Mouse (Mus musculus) spleen, postnatal 4 days (tissue): ENCODE measurements at regions not wholly inside any gene's neighbourhood (a gene's known extent, or its start where the extent isn't known, plus 50 kb on each side); places are given as distances from the start of the nearest gene placed in this dataset.

Experiments used
- DNase-seq, 2 experiments: peaks; one replicate each; pipeline ENCODE4 v3.0.0; 2022; ENCODE audit warnings: low spot score in 2 of 2

GRCm38 (mm10) chr2:144169576-144170178 is 100.8 kb upstream of the Mgme1 start:
- no peak for DNase-seq

- no peak for DNase-seq
Measured at GRCm38 (mm10) chr2:144172100-144172770, 98.2 kb upstream of the Mgme1 start.

DNA sequence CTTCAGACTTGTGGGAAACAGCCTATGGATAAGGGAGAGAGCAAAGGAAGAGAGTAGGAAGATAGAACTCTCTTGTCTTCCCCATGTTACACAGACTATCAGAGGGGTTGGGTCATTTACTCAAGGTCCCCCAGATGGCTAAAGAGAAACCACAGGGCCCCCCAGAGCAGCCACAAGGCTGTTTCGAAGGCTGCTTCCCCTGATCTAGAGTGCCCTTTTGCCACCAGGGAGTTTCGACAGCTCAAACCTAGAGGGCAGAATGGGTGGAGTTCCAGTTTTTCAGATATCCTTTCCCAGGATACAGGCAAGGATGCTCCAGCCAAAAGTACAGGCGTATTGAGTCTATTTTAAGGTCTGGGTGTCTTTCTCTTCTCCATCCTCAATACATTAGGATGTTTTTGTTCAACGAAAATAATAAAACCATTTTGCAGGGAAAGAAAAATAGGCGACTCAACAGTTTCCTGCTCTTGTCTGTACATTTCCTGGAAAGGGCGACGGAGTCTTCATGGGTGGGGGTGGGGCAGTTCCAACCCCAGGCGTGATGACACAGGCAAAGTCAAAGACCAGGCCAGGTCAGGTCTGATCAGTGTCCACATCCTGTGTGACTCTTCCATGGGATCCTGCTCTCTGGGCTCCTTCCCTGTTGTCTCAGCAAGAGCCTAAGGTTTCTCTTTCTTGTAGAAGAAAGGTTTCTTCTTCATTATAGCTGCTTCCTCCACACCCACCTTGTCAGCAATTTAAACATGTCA is 96.9 kb upstream of the Mgme1 start:
- no peak for DNase-seq

GRCm38 (mm10) chr2:144174366-144175035 is 96.0 kb upstream of the Mgme1 start:
- no peak for DNase-seq

DNA sequence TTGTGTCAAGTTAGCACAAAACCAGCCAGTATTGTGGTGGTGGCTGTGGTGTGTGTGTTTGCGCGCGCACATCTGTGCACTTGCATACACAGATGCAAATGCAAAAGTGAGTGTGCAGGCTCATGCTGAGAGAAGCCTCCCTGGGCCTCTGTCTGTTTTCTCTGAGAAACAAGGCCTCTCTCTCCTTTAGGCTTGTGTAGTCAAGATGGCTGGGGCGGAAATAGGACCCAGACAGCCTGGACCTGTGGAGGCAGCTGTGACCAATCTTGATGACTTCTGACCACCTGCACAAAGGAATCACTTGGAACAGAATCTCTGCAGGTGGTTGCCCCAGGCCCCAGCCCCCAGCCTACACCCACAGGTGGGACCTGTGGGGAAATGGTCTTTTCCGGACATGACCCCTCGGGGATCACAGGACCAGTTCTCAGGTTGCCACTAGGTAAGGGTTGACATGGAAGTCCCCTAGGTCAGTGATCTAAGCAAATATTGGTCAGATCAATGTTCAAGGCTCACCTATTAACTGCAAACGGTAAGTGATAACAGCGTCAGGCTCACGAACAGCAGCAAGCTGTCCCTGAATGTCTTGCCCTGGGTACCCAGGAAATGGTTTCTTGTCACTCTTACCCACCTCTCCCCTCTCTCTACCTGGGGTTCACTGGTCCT is 93.8 kb upstream of the Mgme1 start:
- no peak for DNase-seq

GRCm38 (mm10) chr2:144177268-144177667 is 93.2 kb upstream of the Mgme1 start:
- DNase-seq, result no peak

GRCm38 (mm10) chr2:144177920-144178319 is 92.5 kb upstream of the Mgme1 start:
- no peak for DNase-seq

- no peak for DNase-seq
Measured at GRCm38 (mm10) chr2:144182108-144182507, 88.4 kb upstream of the Mgme1 start.

GRCm38 (mm10) chr2:144182542-144182941 is 87.9 kb upstream of the Mgme1 start:
- no peak for DNase-seq

DNA sequence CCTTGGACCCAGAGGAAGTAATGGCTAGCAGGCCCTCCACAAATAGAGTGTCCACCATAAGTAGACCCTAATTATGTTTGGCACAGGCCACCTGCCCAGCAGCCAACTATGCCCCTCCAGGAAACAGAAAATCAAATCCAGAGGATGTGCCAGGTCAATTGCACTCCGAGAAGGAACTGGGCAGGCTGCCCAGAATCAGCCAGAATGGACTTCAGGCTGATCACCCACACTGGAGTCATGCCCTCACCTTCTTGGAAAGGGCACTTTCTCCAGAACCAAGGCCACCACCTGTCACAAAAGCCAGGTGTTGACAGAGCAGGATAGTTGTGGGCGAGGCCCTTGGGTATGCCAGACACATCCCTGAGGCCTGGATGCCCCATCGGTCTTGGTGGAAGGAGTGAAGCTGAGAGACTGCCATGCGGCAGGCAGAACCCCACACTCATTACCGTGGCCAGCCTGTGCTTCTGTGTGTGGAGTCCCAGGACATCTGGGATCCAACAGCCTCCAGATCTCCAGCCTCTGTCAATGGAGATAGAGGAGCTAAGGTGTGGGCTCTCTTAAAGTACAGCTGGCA is 87.0 kb upstream of the Mgme1 start:
- DNase-seq, result no peak

DNA sequence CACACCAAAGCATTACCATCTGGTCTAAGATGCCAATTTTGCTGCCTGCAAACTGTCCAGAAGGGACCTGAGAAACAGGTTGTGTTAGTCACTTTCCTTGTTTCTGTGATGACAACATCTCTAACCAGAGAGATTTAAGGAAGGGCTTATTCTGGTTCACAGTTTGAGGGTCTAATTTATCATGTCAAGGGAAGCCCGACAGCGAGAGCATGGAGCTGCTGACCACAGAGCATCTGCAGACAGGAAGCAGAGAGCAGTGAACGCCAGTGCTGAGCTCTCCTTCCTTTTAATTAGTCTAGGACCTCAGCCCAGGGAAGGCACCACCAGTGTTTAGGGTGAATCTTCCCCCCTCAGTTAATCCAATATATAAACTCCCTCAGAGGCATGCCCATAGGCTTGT is 85.3 kb upstream of the Mgme1 start:
- DNase-seq, result no peak

DNA sequence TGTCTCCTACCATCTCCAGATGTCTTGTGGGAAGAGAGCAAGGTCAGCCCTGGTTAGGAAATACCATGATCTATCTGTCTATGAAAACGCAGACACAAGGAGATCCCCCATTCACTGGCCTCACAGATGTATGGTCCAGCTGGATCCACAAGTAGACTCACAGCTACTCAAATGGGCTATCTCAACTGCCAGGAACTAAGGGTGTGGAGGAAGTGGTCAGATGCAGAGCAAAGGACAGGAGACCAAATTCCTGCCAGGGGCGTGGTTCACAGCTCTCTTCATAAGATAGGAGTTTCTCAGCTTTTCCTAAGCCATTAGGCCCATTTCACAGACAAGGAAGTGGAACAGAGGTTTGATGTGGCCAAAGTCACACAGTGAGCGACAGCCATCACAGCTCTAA is 84.0 kb upstream of the Mgme1 start:
- DNase-seq, result no peak

- DNase-seq, result no peak
Measured at GRCm38 (mm10) chr2:144188076-144188475, 82.4 kb upstream of the Mgme1 start.

- DNase-seq, result no peak
Measured at GRCm38 (mm10) chr2:144188485-144188884, 82.0 kb upstream of the Mgme1 start.

- no peak for DNase-seq
Measured at GRCm38 (mm10) chr2:144189756-144190155, 80.7 kb upstream of the Mgme1 start.

- no peak for DNase-seq
Measured at GRCm38 (mm10) chr2:144191018-144191417, 79.4 kb upstream of the Mgme1 start.

DNA sequence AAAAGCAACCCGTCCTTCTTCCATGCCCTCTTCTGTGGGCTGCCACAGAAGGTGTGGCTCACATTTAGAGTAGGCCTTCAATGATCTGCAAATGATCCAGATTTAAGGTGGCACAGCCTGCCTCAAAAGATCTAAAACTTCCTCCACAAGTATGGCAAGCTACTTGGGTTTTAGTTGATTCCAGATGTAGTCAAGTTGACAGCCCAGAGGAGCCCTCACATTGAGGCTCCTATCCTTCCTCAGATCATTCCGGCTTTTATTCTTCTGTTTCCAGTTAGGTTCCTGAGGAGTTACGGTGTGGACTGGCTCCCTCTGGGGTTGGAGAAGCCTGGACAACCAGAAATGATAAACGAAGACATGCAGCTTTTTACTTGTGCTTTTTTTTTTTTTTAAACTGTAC is 78.8 kb upstream of the Mgme1 start:
- DNase-seq, result no peak

GRCm38 (mm10) chr2:144192428-144192827 is 78.0 kb upstream of the Mgme1 start:
- no peak for DNase-seq

GRCm38 (mm10) chr2:144195851-144196250 is 74.6 kb upstream of the Mgme1 start:
- DNase-seq, result no peak

- DNase-seq, result peak; percentile 61 to 79
Measured at GRCm38 (mm10) chr2:144197139-144197538, 73.3 kb upstream of the Mgme1 start.

GRCm38 (mm10) chr2:144198326-144199051 is 72.0 kb upstream of the Mgme1 start:
- no peak for DNase-seq
